Mouse (Mus musculus): ENCODE results near the gene Tnfrsf11a. TPM values are rescaled to one million over a fixed set of nuclear protein-coding genes. Genes with fewer than 3 reads are reported as not detected.

The Tnfrsf11a gene
- polyA plus RNA-seq (2016; fragmentation: Nextera tagmentation; extraction: Ambion mirVana) = 0.21 and 0.30 TPM in 2 replicates

GRCm38 (mm10) chr1:105780457-105781364 is at the start of gene Tnfrsf11a:
Gene Tnfrsf11a (plus strand): TSS chr1:105780718.
- H3K4me1 ChIP-seq = peaks cover 11% of the 10 kb centered on the region
- H3K4me3 ChIP-seq = peak within 1 kb of the TSS; percentile 66
- WGBS = 3% methylated on average over 74 of the region's 77 CpGs
- H3K36me3 ChIP-seq (replicated peaks) = no peaks in the 10 kb centered on the region
- peak; percentile 31 for DNase-seq (ENCODE audit: extremely low spot score, low spot score)
- H3K9me3 ChIP-seq = no peaks in the 10 kb centered on the region
- peaks cover 53% of the 10 kb centered on the region for H3K27me3 ChIP-seq (ENCODE audit: poor library complexity, severe bottlenecking)
- peak within 1 kb of the TSS; percentile 77; the same call in 1 of the 2 replicates for H3K27ac ChIP-seq

DNA sequence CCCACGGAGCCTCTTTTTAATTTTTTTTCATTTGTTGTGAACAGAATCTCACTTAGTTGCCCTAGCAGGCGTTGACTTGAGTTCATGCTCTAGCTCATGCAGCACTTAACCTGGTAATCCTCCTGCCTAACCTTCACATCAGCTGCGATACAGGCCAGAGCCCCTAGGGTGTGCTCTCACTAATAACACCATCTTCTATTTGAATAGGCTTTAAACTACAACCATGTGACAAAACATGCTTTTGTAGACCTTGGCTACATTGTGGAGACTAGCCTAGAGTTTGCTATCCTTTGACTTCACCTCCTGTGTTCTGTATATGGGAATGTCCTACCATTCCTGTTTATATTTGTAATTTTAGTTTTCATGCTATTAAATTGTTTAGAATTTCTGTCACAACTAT is 45.2 kb upstream of the Tnfrsf11a start:
- Histone ChIP-seq H3K4me3 (no peak overlapping the region), H3K4me1 (no peaks in the 10 kb centered on the region), H3K27ac (no peak overlapping the region), H3K9me3 (no peaks in the 10 kb centered on the region), H3K27me3 (ENCODE audit: poor library complexity, severe bottlenecking) (no peaks in the 10 kb centered on the region), H3K36me3 (replicated peaks) (peaks cover 33% of the 10 kb centered on the region)
- 74% methylated on average over 3 of the region's 3 CpGs for WGBS
- no peak for DNase-seq (ENCODE audit: extremely low spot score, low spot score)

GRCm38 (mm10) chr1:105738334-105738733 is 42.2 kb upstream of the Tnfrsf11a start:
- Histone ChIP-seq H3K4me3 (no peak overlapping the region), H3K9me3 (no peaks in the 10 kb centered on the region), H3K36me3 (replicated peaks) (peaks cover 51% of the 10 kb centered on the region), H3K4me1 (no peaks in the 10 kb centered on the region), H3K27ac (no peak overlapping the region), H3K27me3 (ENCODE audit: poor library complexity, severe bottlenecking) (no peaks in the 10 kb centered on the region)
- 95% methylated on average over 6 of the region's 6 CpGs for WGBS
- no peak for DNase-seq (ENCODE audit: extremely low spot score, low spot score)

DNA sequence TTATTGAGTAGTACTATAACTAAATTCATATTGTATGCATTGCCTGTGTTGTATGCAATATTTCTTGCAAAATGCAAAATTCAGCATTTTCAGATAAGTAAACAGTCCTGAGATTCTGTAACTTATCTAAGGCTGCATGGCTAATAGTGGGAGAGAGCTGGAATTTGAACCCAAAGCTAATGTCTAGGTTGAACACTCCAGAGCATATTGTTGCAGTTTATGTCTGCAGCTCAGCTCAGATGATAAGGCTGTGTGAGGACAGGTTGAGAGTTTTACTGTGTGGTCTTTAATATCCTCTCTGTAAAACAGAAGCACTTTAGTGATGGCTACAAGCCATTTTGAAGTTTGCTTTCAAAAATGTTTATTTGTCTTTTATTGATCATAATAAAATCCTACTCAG is 41.0 kb upstream of the Tnfrsf11a start:
- H3K27ac ChIP-seq = no peak overlapping the region
- DNase-seq (ENCODE audit: extremely low spot score, low spot score) = no peak
- no peaks in the 10 kb centered on the region for H3K27me3 ChIP-seq (ENCODE audit: poor library complexity, severe bottlenecking)
- no peaks in the 10 kb centered on the region for H3K4me1 ChIP-seq
- H3K36me3 ChIP-seq (replicated peaks) = peaks cover 59% of the 10 kb centered on the region
- H3K9me3 ChIP-seq = no peaks in the 10 kb centered on the region
- H3K4me3 ChIP-seq = no peak overlapping the region

GRCm38 (mm10) chr1:105742481-105742880 is 38.0 kb upstream of the Tnfrsf11a start:
- 83% methylated on average over 1 of the region's 1 CpGs for WGBS
- no peak overlapping the region for H3K27ac ChIP-seq

GRCm38 (mm10) chr1:105746444-105746843 is 34.1 kb upstream of the Tnfrsf11a start:
- 90% methylated on average over 1 of the region's 1 CpGs for WGBS
- peaks cover 74% of the 10 kb centered on the region for H3K36me3 ChIP-seq (replicated peaks)
- DNase-seq (ENCODE audit: extremely low spot score, low spot score) = no peak
- no peaks in the 10 kb centered on the region for H3K4me1 ChIP-seq
- H3K4me3 ChIP-seq = no peak overlapping the region
- H3K27me3 ChIP-seq (ENCODE audit: poor library complexity, severe bottlenecking) = no peaks in the 10 kb centered on the region
- no peaks in the 10 kb centered on the region for H3K9me3 ChIP-seq
- H3K27ac ChIP-seq = no peak overlapping the region

More at GRCm38 (mm10) chr1:105742481-105742880, 38.0 kb upstream of the Tnfrsf11a start:
- H3K4me1 ChIP-seq = no peaks in the 10 kb centered on the region
- H3K36me3 ChIP-seq (replicated peaks) = peaks cover 64% of the 10 kb centered on the region
- DNase-seq (ENCODE audit: extremely low spot score, low spot score) = no peak
- H3K4me3 ChIP-seq = no peak overlapping the region
- H3K9me3 ChIP-seq = no peaks in the 10 kb centered on the region
- H3K27me3 ChIP-seq (ENCODE audit: poor library complexity, severe bottlenecking) = no peaks in the 10 kb centered on the region

- Histone ChIP-seq H3K27ac (no peak overlapping the region), H3K36me3 (replicated peaks) (peaks cover 72% of the 10 kb centered on the region), H3K9me3 (no peaks in the 10 kb centered on the region), H3K27me3 (ENCODE audit: poor library complexity, severe bottlenecking) (no peaks in the 10 kb centered on the region), H3K4me1 (no peaks in the 10 kb centered on the region), H3K4me3 (no peak overlapping the region)
- no peak for DNase-seq (ENCODE audit: extremely low spot score, low spot score)
- 93% methylated on average over 5 of the region's 5 CpGs for WGBS
Observed at GRCm38 (mm10) chr1:105746858-105747596, 33.5 kb upstream of the Tnfrsf11a start.

GRCm38 (mm10) chr1:105748091-105748799 is 32.3 kb upstream of the Tnfrsf11a start:
- DNase-seq (ENCODE audit: extremely low spot score, low spot score) = no peak
- 92% methylated on average over 4 of the region's 4 CpGs for WGBS
- Histone ChIP-seq H3K9me3 (no peaks in the 10 kb centered on the region), H3K36me3 (replicated peaks) (peaks cover 69% of the 10 kb centered on the region), H3K27me3 (ENCODE audit: poor library complexity, severe bottlenecking) (no peaks in the 10 kb centered on the region), H3K4me3 (no peak overlapping the region), H3K4me1 (no peaks in the 10 kb centered on the region), H3K27ac (no peak overlapping the region)

GRCm38 (mm10) chr1:105752196-105752595 is 28.3 kb upstream of the Tnfrsf11a start:
- no peaks in the 10 kb centered on the region for H3K4me1 ChIP-seq
- no peaks in the 10 kb centered on the region for H3K9me3 ChIP-seq
- DNase-seq (ENCODE audit: extremely low spot score, low spot score) = no peak
- H3K27me3 ChIP-seq (ENCODE audit: poor library complexity, severe bottlenecking) = no peaks in the 10 kb centered on the region
- peaks cover 49% of the 10 kb centered on the region for H3K36me3 ChIP-seq (replicated peaks)
- no peak overlapping the region for H3K4me3 ChIP-seq
- 81% methylated on average over 4 of the region's 4 CpGs for WGBS
- H3K27ac ChIP-seq = no peak overlapping the region

- H3K4me1 ChIP-seq = no peaks in the 10 kb centered on the region
- 92% methylated on average over 1 of the region's 1 CpGs for whole genome bisulfite sequencing
Observed at GRCm38 (mm10) chr1:105752944-105753343, 27.6 kb upstream of the Tnfrsf11a start.

GRCm38 (mm10) chr1:105758798-105759197 is 21.7 kb upstream of the Tnfrsf11a start:
- H3K4me1 ChIP-seq = no peaks in the 10 kb centered on the region
- H3K9me3 ChIP-seq = peaks cover 18% of the 10 kb centered on the region
- H3K36me3 ChIP-seq (replicated peaks) = peaks cover 4% of the 10 kb centered on the region
- no peak for DNase-seq (ENCODE audit: extremely low spot score, low spot score)
- H3K27ac ChIP-seq = no peak overlapping the region
- H3K27me3 ChIP-seq (ENCODE audit: poor library complexity, severe bottlenecking) = no peaks in the 10 kb centered on the region
- no peak overlapping the region for H3K4me3 ChIP-seq
- 95% methylated on average over 4 of the region's 4 CpGs for WGBS

More at GRCm38 (mm10) chr1:105752944-105753343, 27.6 kb upstream of the Tnfrsf11a start:
- no peaks in the 10 kb centered on the region for H3K9me3 ChIP-seq
- no peak for DNase-seq (ENCODE audit: extremely low spot score, low spot score)
- no peak overlapping the region for H3K4me3 ChIP-seq
- H3K27me3 ChIP-seq (ENCODE audit: poor library complexity, severe bottlenecking) = no peaks in the 10 kb centered on the region
- H3K36me3 ChIP-seq (replicated peaks) = peaks cover 42% of the 10 kb centered on the region
- H3K27ac ChIP-seq = no peak overlapping the region

- H3K36me3 ChIP-seq (replicated peaks) = peaks cover 2% of the 10 kb centered on the region; the same call in 1 of the 2 replicates
- no peaks in the 10 kb centered on the region for H3K4me1 ChIP-seq
- DNase-seq (ENCODE audit: extremely low spot score, low spot score) = no peak
- H3K4me3 ChIP-seq = no peak overlapping the region
- no peaks in the 10 kb centered on the region for H3K27me3 ChIP-seq (ENCODE audit: poor library complexity, severe bottlenecking)
- 91% methylated on average over 3 of the region's 3 CpGs for whole genome bisulfite sequencing
- no peak overlapping the region for H3K27ac ChIP-seq
- peaks cover 20% of the 10 kb centered on the region for H3K9me3 ChIP-seq
Observed at GRCm38 (mm10) chr1:105759422-105760165, 20.9 kb upstream of the Tnfrsf11a start.

All from forebrain, embryonic 10.5 days (tissue).